Mouse (Mus musculus) olfactory bulb, adult 2 months (tissue): ENCODE results near the gene Fancd2os.

Experiments
- CTCF ChIP-seq: fragments of 200-500 bp; IDR thresholded peaks from 2 replicates; pipeline ENCODE4 v1.5.1; 2012; ENCODE audit warnings: low read depth, mild to moderate bottlenecking, low read length, moderate library complexity; ENCODE audit not compliant: insufficient read depth
- POLR2A ChIP-seq: fragments of 200-500 bp; IDR thresholded peaks from 2 replicates; pipeline ENCODE4 v1.6.1; 2012; ENCODE audit warnings: mild to moderate bottlenecking, low read depth, low read length, moderate library complexity; ENCODE audit not compliant: insufficient read depth

DNA sequence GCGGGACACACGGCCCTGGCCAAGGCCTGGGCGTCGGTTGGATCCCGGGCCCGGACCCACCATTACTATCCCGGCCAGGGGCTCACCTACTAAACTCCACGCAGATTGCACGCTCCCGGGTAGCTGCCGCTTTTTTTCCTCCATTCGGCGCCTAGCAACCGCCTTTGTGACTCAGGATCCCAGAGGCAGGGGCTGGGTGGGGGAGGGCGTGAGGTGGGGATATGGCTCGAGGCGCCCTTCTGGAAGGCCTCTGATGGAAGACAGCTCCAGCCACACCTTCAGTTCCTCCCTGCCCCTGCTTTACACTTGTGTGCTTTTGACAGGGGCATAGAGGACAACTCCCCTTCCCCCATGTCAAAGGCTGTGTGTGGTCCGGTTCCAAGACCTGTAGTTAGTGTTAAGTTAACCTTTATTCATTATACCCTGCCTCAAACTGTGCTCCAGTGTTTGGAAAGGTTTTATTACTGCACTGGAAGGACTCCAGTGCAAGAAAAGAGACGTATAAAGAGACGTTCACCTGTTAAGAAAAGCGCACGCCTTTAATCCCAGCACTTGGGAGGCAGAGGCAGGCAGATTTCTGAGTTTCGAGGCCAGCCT is at the start of gene Fancd2os:
- TF ChIP-seq CTCF, result no peak
- TF ChIP-seq POLR2A, result no peak
